Mouse (Mus musculus): ENCODE measurements around the gene Arhgdia.
"Not testable (repeated sequence)": the region's sequence is repeated elsewhere in the genome, so short reads cannot be mapped to it uniquely, and the experiment has no call there.

Arhgdia gene

DNA sequence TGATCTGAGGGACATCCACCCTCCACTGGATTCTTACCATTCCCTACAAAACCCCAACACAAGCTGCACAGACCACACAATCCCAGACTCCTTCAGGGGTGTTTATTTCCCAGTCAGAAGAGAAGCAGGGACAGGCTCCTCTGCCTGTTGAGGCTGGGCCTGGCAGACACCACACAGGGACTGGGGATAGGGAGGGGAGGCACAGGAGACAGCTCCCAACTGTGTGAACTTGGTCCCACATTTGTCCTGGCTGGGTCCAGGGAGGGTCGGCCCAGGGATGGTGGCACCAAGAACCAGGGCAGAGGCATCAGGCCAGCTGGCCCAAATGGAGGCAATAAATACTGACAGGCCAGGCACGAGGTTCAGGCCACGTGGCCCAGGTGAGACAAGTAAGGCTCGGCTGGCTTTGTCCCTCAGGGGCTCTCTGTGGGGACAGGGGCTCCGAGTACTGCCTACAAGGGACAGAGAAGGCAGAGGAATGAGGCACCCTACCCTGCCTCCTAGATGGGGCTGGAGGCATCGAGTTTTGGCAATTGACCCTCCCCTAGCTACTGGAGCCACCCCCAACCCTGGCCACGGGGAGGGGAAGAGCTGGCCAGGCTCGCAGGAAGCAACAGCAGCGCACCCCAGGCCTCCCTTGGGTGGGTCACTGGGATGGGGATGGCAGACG lies 3.3 kb downstream of the Arhgdia start:
- DNase-seq: peak in 1 of 2 experiments; percentile 28

- DNase-seq: peak; percentile 27 to 56
These were observed 4.0 kb downstream of the Arhgdia start for GRCm38 (mm10) chr11:120577211-120578023.

GRCm38 (mm10) chr11:120576365-120576981 lies 5.0 kb downstream of the Arhgdia start:
- no peak for DNase-seq

DNA sequence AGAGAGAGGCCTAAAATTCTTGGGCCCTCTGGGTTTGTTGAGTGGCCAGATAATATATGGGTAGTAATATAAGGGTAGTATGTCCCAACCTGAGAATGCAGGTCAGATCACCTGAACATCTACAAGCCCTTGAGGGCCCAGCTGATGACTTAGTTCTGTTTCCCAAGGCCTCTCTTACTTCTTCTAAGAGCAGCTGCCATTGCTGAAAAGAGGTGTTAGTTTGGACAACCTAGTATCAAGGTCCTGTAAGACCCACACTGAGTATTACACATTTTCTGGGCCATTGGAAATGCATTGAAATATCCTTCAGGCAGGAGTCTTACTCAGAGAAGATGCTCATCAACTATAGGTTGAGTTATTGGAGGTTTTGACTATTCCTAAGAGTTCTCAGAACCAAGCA lies 5.5 kb downstream of the Arhgdia start:
- DNase-seq: no peak

DNA sequence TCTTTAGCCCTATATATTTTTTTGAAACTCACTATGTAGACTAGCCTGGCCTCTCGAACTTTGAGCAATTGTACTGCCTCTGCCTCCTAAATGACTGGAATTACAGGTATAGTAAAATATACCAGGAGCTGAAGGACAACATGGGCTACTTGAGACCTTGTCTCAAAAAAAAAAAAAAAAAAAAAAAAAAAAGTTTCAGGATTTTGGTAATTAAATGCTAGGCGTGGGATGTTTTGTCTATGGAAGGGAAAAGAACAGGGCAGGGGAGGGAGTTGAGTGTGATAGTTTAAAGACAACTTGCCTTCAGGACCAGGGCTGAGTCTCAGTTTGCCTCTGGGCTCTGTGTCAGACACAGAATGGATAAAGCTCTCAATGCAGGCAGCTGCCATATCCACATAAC lies 6.4 kb downstream of the Arhgdia start:
- DNase-seq: no peak

GRCm38 (mm10) chr11:120574278-120574600 lies 7.2 kb downstream of the Arhgdia start:
- no peak for DNase-seq

GRCm38 (mm10) chr11:120573585-120574277 lies 7.7 kb downstream of the Arhgdia start:
- peak in 1 of 2 experiments; percentile 32 for DNase-seq

DNA sequence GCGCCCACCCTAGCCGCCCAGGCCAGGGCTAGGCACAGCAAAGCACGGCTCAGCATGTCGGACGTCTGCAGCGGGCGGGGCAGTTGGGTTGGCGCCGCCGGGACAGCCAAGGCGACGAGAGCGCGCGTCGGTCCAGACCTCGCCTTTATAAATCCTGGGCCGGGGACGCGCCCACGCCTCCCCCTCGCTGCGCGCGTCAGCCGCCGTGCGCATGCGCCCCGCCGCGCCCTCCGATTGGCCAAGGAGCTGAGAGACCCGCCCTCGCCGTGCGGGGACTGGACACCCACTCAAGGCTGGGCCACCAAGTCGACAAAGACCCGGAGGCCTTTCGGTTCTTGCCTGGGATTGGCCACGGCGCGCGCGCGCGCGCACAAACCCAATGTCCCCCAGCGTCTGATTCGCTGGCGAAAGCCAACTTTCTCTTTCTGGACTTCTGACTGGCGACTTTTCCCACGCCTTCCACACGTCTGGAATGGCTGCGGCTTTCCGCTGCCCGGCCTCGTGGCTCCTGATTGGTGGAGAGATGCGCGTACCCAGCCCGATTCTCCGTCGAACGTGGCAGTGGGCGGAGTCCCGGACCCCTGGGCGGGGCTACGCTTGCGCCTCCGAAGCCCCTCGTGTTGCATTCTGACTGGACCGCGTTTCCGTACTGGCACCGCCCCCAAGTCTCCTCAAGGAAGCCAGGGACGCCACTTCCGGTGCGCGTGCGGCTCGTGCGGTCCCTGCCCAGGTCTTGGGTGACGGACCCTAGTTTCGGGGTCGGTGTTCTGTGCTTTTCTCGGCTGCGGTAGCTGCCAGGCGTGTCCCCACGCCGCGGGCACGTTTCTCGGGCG lies 8.5 kb downstream of the Arhgdia start, which contains the start of gene P4hb:
Gene P4hb, minus strand, starts transcription at position 502 of the 833 bp plus-strand sequence.
- DNase-seq: peak; percentile 100

GRCm38 (mm10) chr11:120572417-120572751 lies 9.0 kb downstream of the Arhgdia start:
- DNase-seq: no peak

GRCm38 (mm10) chr11:120571754-120572416 lies 9.5 kb downstream of the Arhgdia start:
- DNase-seq: no peak

GRCm38 (mm10) chr11:120571122-120571521 lies 10.3 kb downstream of the Arhgdia start:
- no peak for DNase-seq

DNA sequence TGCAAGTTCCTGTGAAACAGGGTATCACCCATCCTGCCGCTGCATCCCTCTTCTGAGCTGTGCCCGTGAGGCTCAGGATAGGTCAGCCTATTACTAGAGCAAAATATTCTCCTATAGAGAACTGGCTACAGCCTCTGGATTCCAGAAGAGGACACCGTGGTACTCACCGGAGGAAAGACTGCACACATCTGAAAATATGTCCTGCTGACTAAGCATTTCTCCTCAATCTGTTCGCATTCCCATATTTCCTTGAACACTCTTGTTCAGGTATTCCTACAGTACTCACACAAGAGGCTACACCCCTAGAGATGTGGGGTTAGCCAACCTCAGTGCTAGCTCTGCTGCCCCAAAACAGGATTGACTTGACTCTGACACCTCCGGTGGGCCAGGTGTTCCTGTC lies 13.1 kb downstream of the Arhgdia start:
- no peak for DNase-seq

GRCm38 (mm10) chr11:120565114-120565513 lies 16.3 kb downstream of the Arhgdia start:
- no peak for DNase-seq

- DNase-seq: no peak
These were observed 18.5 kb downstream of the Arhgdia start for GRCm38 (mm10) chr11:120562949-120563348.

- no peak for DNase-seq
These were observed 20.3 kb downstream of the Arhgdia start for GRCm38 (mm10) chr11:120560952-120561728.

- DNase-seq: not testable (repeated sequence)
These were observed 22.6 kb downstream of the Arhgdia start for GRCm38 (mm10) chr11:120558843-120559242.

DNA sequence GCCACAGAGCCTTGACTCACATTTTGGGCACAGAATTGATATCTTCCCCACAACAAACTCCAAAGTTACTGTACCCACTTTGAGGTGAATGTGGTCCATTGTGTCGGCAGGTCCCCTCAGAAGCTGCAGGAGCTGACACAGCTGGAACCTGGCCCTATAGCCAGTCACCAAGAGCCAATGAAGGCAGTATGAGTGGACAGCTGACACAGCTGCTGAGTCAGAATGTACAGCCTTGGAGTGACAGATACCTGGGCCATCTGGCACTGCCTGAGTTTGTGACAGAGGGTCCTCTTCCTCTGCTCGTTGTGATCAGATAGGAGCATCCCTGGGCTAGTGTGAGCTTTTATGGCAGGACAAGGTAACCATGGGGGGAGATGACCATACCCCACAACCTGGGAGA lies 26.2 kb downstream of the Arhgdia start:
- DNase-seq: no peak

DNA sequence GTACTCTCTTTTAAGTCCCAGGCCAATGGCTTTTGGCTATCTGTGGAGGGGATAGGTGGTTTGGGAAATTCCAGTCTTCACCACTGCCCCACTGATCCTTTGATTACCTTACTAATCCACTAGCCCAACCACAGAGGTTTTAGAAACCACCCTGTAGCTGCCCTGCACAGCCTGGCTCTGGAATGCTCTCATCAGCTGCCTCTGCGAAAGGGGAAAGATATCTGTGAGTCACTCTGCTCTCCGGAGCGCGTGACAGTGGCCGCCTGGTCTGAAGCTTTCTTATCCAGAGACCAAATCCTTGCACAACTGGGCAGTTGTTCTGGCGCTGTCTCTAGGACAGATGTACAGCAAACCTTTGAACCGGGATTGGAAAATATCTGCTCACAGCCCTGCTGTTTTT lies 26.6 kb downstream of the Arhgdia start:
- no peak for DNase-seq

DNA sequence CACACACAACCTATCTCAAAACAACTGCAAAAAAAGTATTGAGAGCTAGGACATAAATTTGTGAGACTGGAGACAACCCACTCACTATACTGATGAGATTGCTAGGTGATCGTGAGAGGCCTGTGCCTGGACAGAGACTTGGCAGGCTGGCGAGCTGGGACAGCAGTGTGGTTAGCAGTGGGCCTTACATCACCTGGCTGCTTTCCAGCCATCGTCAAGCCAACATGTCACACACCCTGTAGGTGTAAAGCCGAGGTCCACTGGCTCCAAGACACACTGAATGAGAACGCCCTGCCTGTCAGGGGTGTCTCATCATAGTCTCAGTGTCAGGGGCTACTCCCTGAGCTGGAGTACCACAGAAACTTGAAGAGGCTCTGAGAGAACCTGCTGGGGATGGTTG lies 28.7 kb downstream of the Arhgdia start:
- DNase-seq: no peak

DNA sequence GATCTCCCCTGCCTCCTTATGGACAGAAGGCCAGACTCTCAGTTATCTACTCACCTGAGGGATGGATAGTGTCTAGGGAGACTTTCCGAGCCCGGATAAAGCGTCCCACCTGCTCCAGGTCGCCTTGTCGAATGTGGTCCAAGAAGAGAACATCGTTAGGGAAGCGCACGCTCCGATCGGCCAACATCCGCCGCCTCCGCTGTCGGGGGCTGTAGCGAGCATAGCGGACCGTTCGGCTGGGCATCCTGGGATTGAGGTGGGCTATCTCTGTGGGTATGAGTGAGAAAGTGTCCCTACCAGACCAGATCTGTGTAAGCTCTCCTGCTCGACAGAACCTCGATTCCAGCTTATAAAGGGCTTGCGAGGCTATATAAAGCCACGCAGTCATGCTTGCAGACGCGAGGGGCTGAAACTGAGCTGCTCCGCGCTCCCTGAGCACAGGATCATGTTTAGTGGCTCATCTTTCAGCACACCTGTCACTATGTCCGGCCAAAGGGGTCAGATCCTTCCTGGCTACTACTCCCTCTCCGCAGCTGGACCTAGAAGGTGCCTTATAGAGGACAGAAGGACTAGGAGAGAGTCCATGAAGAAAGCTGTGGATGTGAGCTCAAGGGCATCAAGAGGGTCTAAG lies 30.5 kb downstream of the Arhgdia start, which contains the start of gene Ppp1r27:
Gene Ppp1r27, minus strand, starts transcription at position 323 of the 631 bp plus-strand sequence.
- DNase-seq: no peak
